Mouse (Mus musculus): ENCODE measurements around the gene Ddx28.

Ddx28 gene

GRCm38 (mm10) chr8:105969367-105969766 lies 42.3 kb downstream of the Ddx28 start:
- DNase-seq (ENCODE audit: extremely low read depth, low read depth, low spot score): no peak

DNA sequence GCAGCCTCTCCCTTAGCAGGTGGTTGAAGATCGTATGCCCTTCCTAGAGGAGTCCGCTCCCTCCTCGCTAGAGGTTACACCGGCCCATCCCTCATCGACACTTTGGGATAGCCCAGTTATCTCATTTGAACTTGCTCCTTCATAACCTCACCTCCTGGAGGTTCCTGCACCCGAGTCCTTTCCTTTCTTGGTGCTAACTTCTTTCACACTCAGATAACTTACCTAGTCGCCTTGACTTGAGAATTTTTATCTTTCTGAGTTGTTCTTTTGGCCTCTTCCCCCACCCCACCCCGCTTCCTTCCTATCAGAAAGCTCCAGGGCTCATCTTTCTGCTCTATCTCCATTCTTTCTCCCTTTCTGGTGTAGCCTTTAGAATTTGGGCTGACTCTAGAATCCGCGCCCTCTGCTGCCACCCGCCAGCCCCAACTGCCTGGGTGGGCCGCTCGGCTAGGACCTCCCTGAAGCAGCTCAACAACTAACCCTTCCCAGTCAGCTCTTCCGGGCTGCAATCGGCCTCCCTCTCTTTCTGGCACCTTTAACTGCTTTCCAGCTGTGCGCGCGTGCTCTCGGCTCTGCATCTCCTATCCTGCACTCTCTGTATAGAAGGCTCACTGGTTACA lies 44.9 kb downstream of the Ddx28 start:
- no peak for DNase-seq (ENCODE audit: extremely low read depth, low read depth, low spot score)

- DNase-seq (ENCODE audit: extremely low read depth, low read depth, low spot score): no peak
These were observed 45.8 kb downstream of the Ddx28 start, which contains the start of gene Slc12a4 for GRCm38 (mm10) chr8:105965905-105966341. Gene Slc12a4 (minus strand): TSS chr8:105966097.

DNA sequence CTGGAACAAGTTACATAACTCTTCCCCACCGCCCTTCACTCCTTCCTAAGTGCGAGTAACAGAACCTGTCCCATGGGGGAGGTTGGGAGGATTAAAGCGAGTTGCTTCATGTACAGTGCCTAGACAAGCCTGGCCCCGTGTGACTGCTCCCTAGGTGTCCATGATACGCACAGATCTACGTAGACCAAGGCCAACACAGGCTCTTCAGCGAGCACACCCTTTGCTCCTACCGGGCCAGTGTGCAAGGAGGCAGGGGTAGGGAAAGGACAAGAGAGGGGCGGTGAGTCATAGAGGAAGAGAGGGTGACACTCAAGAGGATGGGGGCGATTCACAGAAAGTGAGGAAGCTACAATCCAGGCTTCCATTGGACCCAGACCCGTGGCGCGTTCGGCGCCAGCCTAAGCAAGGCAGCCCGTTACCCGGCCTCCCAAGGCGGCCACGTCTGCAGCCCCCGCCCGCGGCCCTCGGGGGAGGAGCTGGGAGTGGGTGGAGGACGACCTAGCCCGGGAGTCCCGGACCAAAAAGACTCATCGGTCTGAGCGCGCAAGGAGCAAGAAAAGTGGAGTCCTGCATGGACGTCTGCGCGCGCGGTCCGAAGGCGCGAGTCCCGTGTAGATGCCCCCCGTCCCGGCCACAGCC lies 46.3 kb downstream of the Ddx28 start:
- DNase-seq (ENCODE audit: extremely low read depth, low read depth, low spot score): peak; percentile 52

DNA sequence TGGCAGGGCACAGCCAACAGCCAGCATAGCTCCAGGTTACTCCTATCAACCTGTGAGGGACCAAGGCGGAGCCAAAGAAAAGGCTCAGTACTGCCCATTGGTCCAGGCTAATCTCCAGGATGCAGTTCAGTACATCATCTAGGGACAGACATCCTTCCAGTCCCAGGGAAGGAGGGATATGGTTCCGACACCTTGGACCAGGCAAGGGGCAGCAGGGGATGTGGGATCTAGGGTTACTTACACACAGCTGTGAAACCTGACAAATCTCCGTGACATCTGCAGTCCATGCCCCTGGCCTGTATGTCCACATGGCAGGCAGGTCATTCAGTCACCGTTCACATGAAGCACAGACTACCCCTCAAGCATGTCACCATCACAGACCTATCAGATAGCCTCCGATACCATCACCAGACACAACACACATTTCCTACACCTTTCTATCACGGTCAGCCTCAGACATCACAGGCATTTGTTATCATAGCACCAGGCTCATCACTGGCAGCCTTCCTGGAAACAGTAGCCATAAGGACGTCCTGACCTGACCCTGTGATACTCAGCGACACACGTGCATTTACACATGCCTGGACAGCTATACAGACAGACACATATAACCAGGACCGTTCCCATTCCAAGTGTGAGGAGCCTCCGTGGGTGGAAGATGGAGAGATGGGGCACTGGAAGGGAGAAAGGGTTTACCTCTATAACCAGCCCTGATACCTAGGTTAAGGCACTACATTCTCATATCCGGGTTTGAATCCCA lies 47.0 kb downstream of the Ddx28 start:
- DNase-seq (ENCODE audit: extremely low read depth, low read depth, low spot score): no peak

GRCm38 (mm10) chr8:105961536-105961935 lies 50.1 kb downstream of the Ddx28 start:
- DNase-seq (ENCODE audit: extremely low read depth, low read depth, low spot score): no peak

- no peak for DNase-seq (ENCODE audit: extremely low read depth, low read depth, low spot score)
These were observed 50.6 kb downstream of the Ddx28 start for GRCm38 (mm10) chr8:105961101-105961500.
